Mouse (Mus musculus) limb, embryonic 10.5 days (tissue): ENCODE measurements around the gene Pax5. TPM values are rescaled to one million over a fixed set of nuclear protein-coding genes. Genes with fewer than 3 reads are reported as not detected.

ENCODE experiments used
- DNase-seq: peaks from one replicate; pipeline ENCODE4 v3.0.0-alpha.2; 2017; ENCODE audit warnings: low spot score
- H3K27ac ChIP-seq: fragments of 300-500 bp; sonication (generic); 2 replicates; pipeline ENCODE4 v1.5.1; 2016; ENCODE audit warnings: mild to moderate bottlenecking
- H3K27me3 ChIP-seq: fragments of 300-500 bp; sonication (generic); 2 replicates; pipeline ENCODE4 v1.6.1; 2016; ENCODE audit warnings: low read depth, mild to moderate bottlenecking; ENCODE audit not compliant: poor library complexity, severe bottlenecking
- H3K36me3 ChIP-seq: fragments of 300-500 bp; sonication (generic); 2 replicates; pipeline ENCODE4 v1.6.1; 2016; ENCODE audit warnings: mild to moderate bottlenecking, moderate library complexity
- H3K4me1 ChIP-seq: fragments of 300-500 bp; sonication (generic); 2 replicates; pipeline ENCODE4 v1.6.1; 2016
- H3K4me3 ChIP-seq: fragments of 300-500 bp; sonication (generic); 2 replicates; pipeline ENCODE4 v1.5.1; 2016; ENCODE audit warnings: mild to moderate bottlenecking, moderate library complexity
- H3K9me3 ChIP-seq: fragments of 300-500 bp; sonication (generic); replicated peaks from 2 replicates; pipeline ENCODE4 v1.6.1; 2016; ENCODE audit warnings: mild to moderate bottlenecking
- WGBS: fragments of 180-500 bp; shearing (Covaris S2); methylation state at CpG from one replicate; pipeline ENCODE4 v1.1.7; 2016; 5-methylcytosine and 5-hydroxymethylcytosine counted together
- polyA plus RNA-seq: library from polyadenylated mRNA; unstranded; fragments of >200 nt; fragmentation: Nextera tagmentation; extraction: Ambion mirVana; gene quantifications from 2 replicates; pipeline ENCODE4 v1.2.1, GENCODE M21; 2016

Gene Pax5
- polyA plus RNA-seq, 1 experiment from 2014 or later = 0.35 TPM

- H3K27ac ChIP-seq = no peak overlapping the region
- no peak for DNase-seq
- H3K27me3 ChIP-seq = peaks cover 27% of the 10 kb centered on the region
- no peak overlapping the region for H3K4me3 ChIP-seq
- 67% methylated on average over 6 of the region's 6 CpGs for WGBS
- no peaks in the 10 kb centered on the region for H3K9me3 ChIP-seq
- H3K4me1 ChIP-seq = peaks cover 9% of the 10 kb centered on the region
- H3K36me3 ChIP-seq = no peaks in the 10 kb centered on the region
These were observed 80.2 kb downstream of the Pax5 start for GRCm38 (mm10) chr4:44630059-44630458.

- no peaks in the 10 kb centered on the region for H3K36me3 ChIP-seq
- H3K9me3 ChIP-seq = no peaks in the 10 kb centered on the region
- no peak overlapping the region for H3K27ac ChIP-seq
- peaks cover 13% of the 10 kb centered on the region; the same call in 1 of the 2 replicates for H3K27me3 ChIP-seq
- H3K4me1 ChIP-seq = peaks cover 14% of the 10 kb centered on the region
- DNase-seq = no peak
- H3K4me3 ChIP-seq = no peak overlapping the region
These were observed 82.4 kb downstream of the Pax5 start for GRCm38 (mm10) chr4:44627890-44628289.

GRCm38 (mm10) chr4:44625108-44625424, 85.2 kb downstream of the Pax5 start:
- no peak overlapping the region for H3K4me3 ChIP-seq
- peaks cover 27% of the 10 kb centered on the region for H3K4me1 ChIP-seq
- H3K27me3 ChIP-seq = no peaks in the 10 kb centered on the region
- no peak for DNase-seq
- H3K27ac ChIP-seq = no peak overlapping the region
- H3K9me3 ChIP-seq = no peaks in the 10 kb centered on the region
- WGBS = 91% methylated on average over 6 of the region's 6 CpGs
- H3K36me3 ChIP-seq = no peaks in the 10 kb centered on the region

GRCm38 (mm10) chr4:44624232-44625107, 85.8 kb downstream of the Pax5 start:
- 87% methylated on average over 12 of the region's 12 CpGs for WGBS
- no peak for DNase-seq
- no peaks in the 10 kb centered on the region for H3K36me3 ChIP-seq
- no peaks in the 10 kb centered on the region for H3K9me3 ChIP-seq
- H3K27ac ChIP-seq = no peak overlapping the region
- H3K27me3 ChIP-seq = no peaks in the 10 kb centered on the region
- no peak overlapping the region for H3K4me3 ChIP-seq
- peaks cover 27% of the 10 kb centered on the region for H3K4me1 ChIP-seq

DNA sequence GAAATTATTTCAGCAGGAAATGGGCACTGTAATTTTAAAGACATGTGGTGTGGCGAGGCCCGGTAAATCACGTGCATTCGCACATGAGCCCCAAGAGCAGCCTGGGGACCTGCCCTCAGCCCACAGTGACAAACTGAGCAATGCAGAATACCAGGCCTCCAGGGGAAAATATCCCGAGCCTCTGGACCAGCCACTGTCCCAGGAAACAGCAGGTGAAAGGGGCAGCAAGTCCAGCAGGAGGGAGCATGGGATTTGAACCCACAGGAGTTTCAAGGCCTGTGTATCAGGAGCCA, 86.9 kb downstream of the Pax5 start:
- Histone ChIP-seq H3K4me3 (no peak overlapping the region), H3K4me1 (peaks cover 27% of the 10 kb centered on the region), H3K9me3 (no peaks in the 10 kb centered on the region), H3K27me3 (no peaks in the 10 kb centered on the region), H3K36me3 (no peaks in the 10 kb centered on the region), H3K27ac (no peak overlapping the region)
- 69% methylated on average over 5 of the region's 5 CpGs for WGBS
- DNase-seq = no peak

GRCm38 (mm10) chr4:44622682-44623434, 87.4 kb downstream of the Pax5 start:
- no peak overlapping the region for H3K4me3 ChIP-seq
- no peak for DNase-seq
- no peaks in the 10 kb centered on the region for H3K9me3 ChIP-seq
- 69% methylated on average over 17 of the region's 17 CpGs for WGBS
- peaks cover 27% of the 10 kb centered on the region for H3K4me1 ChIP-seq
- H3K27ac ChIP-seq = no peak overlapping the region
- H3K36me3 ChIP-seq = no peaks in the 10 kb centered on the region
- no peaks in the 10 kb centered on the region for H3K27me3 ChIP-seq

DNA sequence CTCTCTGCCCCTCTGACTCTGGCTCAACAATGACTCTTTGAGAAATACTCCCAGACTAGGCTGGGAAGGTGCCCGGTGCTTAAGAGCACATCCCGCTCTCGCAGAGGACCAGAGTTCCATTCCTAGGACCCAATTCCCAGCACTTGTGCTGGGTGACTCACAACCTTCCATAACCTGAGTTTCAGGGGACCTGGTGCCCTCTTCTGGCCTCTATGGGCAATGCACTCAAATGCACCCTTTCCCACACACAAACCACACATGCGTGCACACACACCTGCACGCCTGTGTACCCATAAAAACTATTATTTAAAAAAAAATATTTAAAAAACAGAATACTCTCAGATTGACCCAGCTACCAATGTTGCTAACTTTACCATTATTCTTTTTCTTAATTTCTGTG, 90.0 kb downstream of the Pax5 start:
- WGBS = 95% methylated on average over 5 of the region's 5 CpGs
- Histone ChIP-seq H3K36me3 (no peaks in the 10 kb centered on the region), H3K27ac (no peak overlapping the region), H3K4me1 (peaks cover 27% of the 10 kb centered on the region), H3K4me3 (no peak overlapping the region), H3K27me3 (0 out of 2 replicates have a peak, but pooled peaks cover 3% of the 10 kb centered on the region), H3K9me3 (no peaks in the 10 kb centered on the region)
- no peak for DNase-seq

DNA sequence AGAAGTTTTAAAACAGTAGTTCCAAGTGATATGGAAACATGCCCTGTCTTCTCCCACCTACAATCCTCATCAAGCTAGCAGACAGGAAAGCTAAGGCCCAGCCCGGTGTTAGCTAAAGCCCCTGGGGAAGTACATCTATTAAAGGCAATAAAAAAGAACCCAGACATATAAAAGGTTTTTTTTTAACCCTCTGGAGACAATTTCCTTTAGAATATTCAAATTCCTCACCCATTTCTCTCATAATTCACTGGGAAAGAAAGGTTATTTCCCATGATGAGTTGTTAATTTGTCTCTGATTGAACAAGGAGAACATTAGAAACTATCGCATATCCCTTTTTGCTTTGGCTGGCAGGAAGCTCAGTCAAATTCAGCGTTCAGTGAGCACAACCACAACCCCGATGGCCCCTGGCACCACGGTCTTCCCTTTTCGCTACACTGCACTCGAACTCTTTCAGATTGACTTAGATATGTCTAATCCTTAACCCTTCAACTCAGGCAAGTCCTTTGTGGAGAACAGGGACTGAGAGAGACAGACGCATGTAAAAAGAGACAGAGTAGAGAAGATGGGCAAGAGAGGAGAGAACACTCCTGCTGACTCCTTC, 96.1 kb downstream of the Pax5 start:
- WGBS = 92% methylated on average over 8 of the region's 8 CpGs
- H3K27me3 ChIP-seq = 0 out of 2 replicates have a peak, but pooled peaks cover 3% of the 10 kb centered on the region
- H3K36me3 ChIP-seq = no peaks in the 10 kb centered on the region
- no peaks in the 10 kb centered on the region for H3K9me3 ChIP-seq
- no peak overlapping the region for H3K4me3 ChIP-seq
- no peak for DNase-seq
- no peak overlapping the region for H3K27ac ChIP-seq
- H3K4me1 ChIP-seq = peaks cover 3% of the 10 kb centered on the region; the same call in 1 of the 2 replicates

GRCm38 (mm10) chr4:44612392-44612791, 97.9 kb downstream of the Pax5 start:
- WGBS = 87% methylated on average over 3 of the region's 3 CpGs
- H3K9me3 ChIP-seq = no peaks in the 10 kb centered on the region
- DNase-seq = no peak
- H3K36me3 ChIP-seq = no peaks in the 10 kb centered on the region
- H3K27me3 ChIP-seq = no peaks in the 10 kb centered on the region
- peaks cover 3% of the 10 kb centered on the region; the same call in 1 of the 2 replicates for H3K4me1 ChIP-seq
- H3K27ac ChIP-seq = no peak overlapping the region
- H3K4me3 ChIP-seq = no peak overlapping the region

DNA sequence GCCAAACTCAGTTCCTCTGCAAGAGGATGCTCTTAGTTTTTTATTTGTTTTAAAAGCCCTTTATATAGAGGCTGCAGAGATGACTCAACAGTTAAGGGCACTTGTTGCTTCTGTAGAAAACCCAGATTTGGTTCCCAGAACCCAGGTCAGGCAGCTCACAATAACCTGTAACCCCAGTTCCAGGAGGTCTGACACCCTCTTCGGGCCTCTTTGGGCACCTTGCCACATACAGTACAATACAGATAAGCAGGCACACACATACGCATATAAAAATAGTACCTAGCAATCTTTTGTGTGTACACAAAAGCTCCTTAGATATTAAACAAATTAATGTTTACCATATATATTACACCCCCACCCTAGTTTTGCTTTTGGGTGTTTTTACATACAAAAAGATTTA, 104.8 kb downstream of the Pax5 start:
- Histone ChIP-seq H3K4me1 (peaks cover 32% of the 10 kb centered on the region), H3K9me3 (no peaks in the 10 kb centered on the region), H3K4me3 (no peak overlapping the region), H3K27ac (no peak overlapping the region), H3K36me3 (no peaks in the 10 kb centered on the region), H3K27me3 (0 out of 2 replicates have a peak, but pooled peaks cover 9% of the 10 kb centered on the region)
- DNase-seq = no peak
- WGBS = 86% methylated on average over 2 of the region's 2 CpGs

DNA sequence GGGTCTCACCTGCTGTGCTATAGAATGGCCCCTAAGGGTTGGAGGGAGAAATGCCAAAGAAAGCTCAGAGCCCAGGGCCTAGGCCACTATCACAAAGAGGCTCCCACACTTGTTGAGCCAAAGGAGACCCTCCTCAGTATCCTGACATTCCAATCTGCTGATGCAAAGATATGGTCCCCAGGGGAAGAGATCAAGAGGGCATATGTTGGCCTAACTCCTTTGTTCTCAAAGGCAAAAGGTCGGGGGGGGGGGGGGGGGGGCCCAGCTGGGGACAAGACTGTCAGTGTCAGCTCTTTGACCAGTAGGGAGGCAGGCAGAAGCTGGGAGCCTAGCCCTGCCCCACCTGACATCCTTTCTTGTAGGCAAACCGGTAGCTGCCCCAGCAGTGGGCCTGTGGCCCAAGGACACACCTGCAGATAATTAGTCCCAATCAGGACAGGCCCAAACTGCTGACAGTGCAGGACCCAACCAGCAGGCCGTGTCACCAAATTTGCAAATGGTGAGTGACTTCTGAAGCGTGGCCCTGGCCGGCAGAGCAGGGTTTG, 108.0 kb downstream of the Pax5 start:
- H3K4me3 ChIP-seq = no peak overlapping the region; the same call in 1 of the 2 replicates
- H3K27ac ChIP-seq = no peak overlapping the region; the same call in 1 of the 2 replicates
- 0 out of 2 replicates have a peak, but pooled peaks cover 9% of the 10 kb centered on the region for H3K27me3 ChIP-seq
- no peaks in the 10 kb centered on the region for H3K9me3 ChIP-seq
- no peak for DNase-seq
- no peaks in the 10 kb centered on the region for H3K36me3 ChIP-seq
- 4% methylated on average over 4 of the region's 5 CpGs for WGBS
- H3K4me1 ChIP-seq = peaks cover 49% of the 10 kb centered on the region

- DNase-seq = no peak
- Histone ChIP-seq H3K27ac (no peak overlapping the region), H3K36me3 (no peaks in the 10 kb centered on the region), H3K27me3 (0 out of 2 replicates have a peak, but pooled peaks cover 9% of the 10 kb centered on the region), H3K4me1 (peaks cover 49% of the 10 kb centered on the region), H3K4me3 (no peak overlapping the region), H3K9me3 (no peaks in the 10 kb centered on the region)
- 79% methylated on average over 8 of the region's 8 CpGs for WGBS
These were observed 108.9 kb downstream of the Pax5 start for GRCm38 (mm10) chr4:44601370-44601769.

DNA sequence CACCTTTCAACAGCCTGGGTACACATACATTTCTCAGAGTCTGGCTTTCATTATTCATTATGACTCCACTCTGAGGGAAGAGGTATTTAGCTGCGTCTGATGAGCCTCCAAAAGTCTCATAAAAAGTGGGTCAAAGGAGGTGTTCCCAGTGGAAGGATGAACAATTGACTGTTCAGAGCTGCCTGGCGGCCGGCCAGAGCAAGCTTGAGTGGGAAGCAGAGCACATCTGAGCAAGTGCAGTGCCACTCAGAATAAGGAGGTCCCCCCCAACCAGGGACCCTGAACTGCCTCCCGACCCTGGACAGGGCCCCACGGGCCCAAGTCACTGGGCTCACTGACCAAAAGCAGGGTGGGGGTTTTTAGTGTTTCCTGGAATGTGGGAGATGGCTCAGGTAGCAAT, 109.4 kb downstream of the Pax5 start:
- no peaks in the 10 kb centered on the region for H3K36me3 ChIP-seq
- H3K27me3 ChIP-seq = 0 out of 2 replicates have a peak, but pooled peaks cover 9% of the 10 kb centered on the region
- no peaks in the 10 kb centered on the region for H3K9me3 ChIP-seq
- H3K27ac ChIP-seq = no peak overlapping the region
- 45% methylated on average over 5 of the region's 5 CpGs for WGBS
- peaks cover 49% of the 10 kb centered on the region for H3K4me1 ChIP-seq
- H3K4me3 ChIP-seq = no peak overlapping the region
- DNase-seq = no peak
